Comparison of ENCODE assay signal across 8 mouse cellular contexts in the genomic region with DNA sequence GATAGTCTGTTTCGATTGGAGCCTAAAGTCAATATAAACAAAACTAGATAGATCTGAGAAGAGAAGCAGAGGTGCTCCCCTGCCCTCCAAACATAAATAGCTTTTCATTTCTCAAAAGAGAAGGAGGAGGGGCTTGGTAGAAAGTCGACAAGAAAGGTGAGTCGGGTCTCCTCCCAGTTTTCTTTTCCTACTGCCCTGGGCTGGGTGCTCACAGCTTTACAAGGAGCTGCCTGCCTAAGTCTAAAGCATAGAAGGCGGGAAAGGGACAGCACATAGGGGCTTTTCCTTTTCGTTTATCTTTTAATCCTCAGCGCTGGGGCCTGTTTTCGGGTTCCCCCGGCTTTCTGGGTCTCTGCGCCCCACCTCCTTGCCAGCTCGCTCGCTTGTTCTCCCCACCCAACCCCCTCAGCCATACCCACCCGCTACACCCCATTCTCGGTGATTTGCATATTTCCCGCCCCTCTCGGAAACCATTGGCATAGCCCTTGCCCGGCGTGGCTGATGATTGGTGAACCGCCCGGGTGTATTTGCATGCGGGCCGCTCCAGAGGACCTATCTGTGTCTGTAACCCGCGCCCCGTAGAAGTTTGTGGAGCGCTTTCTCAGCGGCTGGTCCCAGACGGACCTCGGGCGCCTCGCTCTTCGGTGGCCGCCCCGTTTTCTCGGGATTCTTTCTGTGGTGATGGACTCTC. TPM values are rescaled to one million over a fixed set of nuclear protein-coding genes. Genes with fewer than 3 reads are reported as not detected.
DNase-seq lines count a peak whose midpoint lies in the region; ATAC-seq and TF ChIP-seq lines count a peak whose summit lies in the region.

Gene Abtb2 (plus strand): TSS at position 579 of the 691 bp plus-strand sequence.

- H3K4me3 ChIP-seq in forebrain, embryonic 16.5 days (replicated peaks; ENCODE audit: low read length): peak within 1 kb of the TSS; percentile 67
- peak within 1 kb of the TSS; percentile 68 for H3K4me3 ChIP-seq in layer of hippocampus, adult 2 months
- H3K4me3 ChIP-seq in lung, adult 2 months (replicated peaks; ENCODE audit: extremely low read depth, low read depth, low read length): peak within 1 kb of the TSS; percentile 63
- H3K4me3 ChIP-seq in neural tube, embryonic 15.5 days (replicated peaks): peak within 1 kb of the TSS; percentile 68

- H3K4me2 ChIP-seq in forebrain, embryonic 16.5 days (ENCODE audit: low read length): peak within 1 kb of the TSS; percentile 99
- H3K4me2 ChIP-seq in neural tube, embryonic 15.5 days: peak within 1 kb of the TSS; percentile 100

- peaks cover 26% of the 10 kb centered on the region for H3K4me1 ChIP-seq in forebrain, embryonic 16.5 days (replicated peaks; ENCODE audit: control insufficient read depth, insufficient read depth, low read length)
- peaks cover 10% of the 10 kb centered on the region for H3K4me1 ChIP-seq in lung, adult 2 months (ENCODE audit: control insufficient read depth, insufficient read depth, low read length)
- peaks cover 40% of the 10 kb centered on the region for H3K4me1 ChIP-seq in neural tube, embryonic 15.5 days

- intact Hi-C loops in heart, postnatal 36 days (cut with DNase I): loop anchor here (1.0 to 5.0 kb wide), 6 partner anchors 76 to 406 kb away; partner anchors contain the start of gene Caprin1

- ATAC-seq in forebrain, embryonic 16.5 days: peak; percentile 98
- peak; percentile 94 for ATAC-seq in neural tube, embryonic 15.5 days (ENCODE audit: low FRiP score)

- WGBS in forebrain, embryonic 16.5 days: under 1% methylated on average over 34 of the region's 34 CpGs
- WGBS in lung, adult 2 months: under 1% methylated on average over 34 of the region's 34 CpGs
- WGBS in neural tube, embryonic 15.5 days: under 1% methylated on average over 34 of the region's 34 CpGs

- no peaks in the 10 kb centered on the region for H3K36me3 ChIP-seq in forebrain, embryonic 16.5 days (ENCODE audit: control insufficient read depth, insufficient read depth)
- no peaks in the 10 kb centered on the region for H3K36me3 ChIP-seq in neural tube, embryonic 15.5 days

- peak within 1 kb of the TSS; percentile 65 for H3K9ac ChIP-seq in forebrain, embryonic 16.5 days (replicated peaks; ENCODE audit: low read depth, low read length)
- H3K9ac ChIP-seq in neural tube, embryonic 15.5 days (replicated peaks): peak within 1 kb of the TSS; percentile 65

- peak; percentile 50 for TF ChIP-seq CTCF in layer of hippocampus, adult 2 months (conservative IDR thresholded peaks at IDR 0.05)
- no peak for TF ChIP-seq CTCF in lung, adult 2 months (IDR thresholded peaks at IDR 0.05; ENCODE audit: insufficient read depth, low read length)

- H3K27me3 ChIP-seq in forebrain, embryonic 16.5 days (replicated peaks; ENCODE audit: control insufficient read depth, insufficient read depth, low read length): no peaks in the 10 kb centered on the region; the same call in 1 of the 2 replicates
- peaks cover 19% of the 10 kb centered on the region for H3K27me3 ChIP-seq in neural tube, embryonic 15.5 days (replicated peaks)

- peak within 1 kb of the TSS; percentile 62 for H3K27ac ChIP-seq in forebrain, embryonic 16.5 days (ENCODE audit: low read length)
- peak within 1 kb of the TSS; percentile 78 for H3K27ac ChIP-seq in layer of hippocampus, adult 2 months
- peak within 1 kb of the TSS; percentile 79 for H3K27ac ChIP-seq in neural tube, embryonic 15.5 days (replicated peaks)

- peak; percentile 84 for TF ChIP-seq POLR2A in lung, adult 2 months (IDR thresholded peaks at IDR 0.05; ENCODE audit: borderline replicate concordance, extremely low read depth, low read depth, low read length)

- H3K9me3 ChIP-seq in forebrain, embryonic 16.5 days (ENCODE audit: control insufficient read depth, low read length): no peaks in the 10 kb centered on the region
- H3K9me3 ChIP-seq in neural tube, embryonic 15.5 days (replicated peaks): no peaks in the 10 kb centered on the region

- DNase-seq in ES-CJ7 (ENCODE audit: low read depth, low spot score): peak; percentile 94
- DNase-seq in cerebellum, adult 18-20 months: peak; percentile 84 to 90
- peak; percentile 91 for DNase-seq in heart, postnatal 36 days
- peak; percentile 84 to 93 for DNase-seq in layer of hippocampus, adult 2 months (ENCODE audit: low spot score in 2 of 2)
- DNase-seq in lung, adult 2 months: peak; percentile 89
- DNase-seq in testis, postnatal 10 days (ENCODE audit: low spot score): peak; percentile 87

RNA-seq across cellular contexts. Expression of gene Abtb2, which starts in this region (rescaled TPM):
- 7.4 and 7.8 TPM in 2 replicates for polyA plus RNA-seq in forebrain, embryonic 16.5 days (2015; fragmentation: Nextera tagmentation; extraction: Ambion mirVana)
- 10 to 100 TPM; 21.9 to 24.4 TPM for total RNA-seq in heart, postnatal 36 days (2021)
- 10 to 100 TPM in 1 of 2 experiments, 1 to 10 TPM in 1; 9.5 to 10.3 TPM for total RNA-seq in layer of hippocampus, adult 2 months (2021)
- polyA plus RNA-seq in lung, adult 2 months (2012; rRNA removed): 7.9 and 10.4 TPM in 2 replicates
- polyA plus RNA-seq in neural tube, embryonic 15.5 days (2015; fragmentation: Nextera tagmentation; extraction: Ambion mirVana): 10.8 and 11.5 TPM in 2 replicates

Comparison
In these comparisons a context has a peak if more than half of its experiments do, and no peak if none do; other contexts are left out.
1. Peak in every context shown above with its lines: DNase-seq, ATAC-seq, H3K4me3 ChIP-seq and H3K27ac ChIP-seq.